Mouse (Mus musculus) megakaryocyte, embryonic 14.5 days (primary cell): ENCODE measurements around the gene Klhdc4.

Experiments used
- FLI1 ChIP-seq: IDR thresholded peaks from 2 replicates; pipeline ENCODE4 v1.6.1; 2012; ENCODE audit warnings: low read length, inconsistent platforms, mixed read lengths
- GATA1 ChIP-seq: IDR thresholded peaks from 3 replicates; pipeline ENCODE4 v1.6.1; 2012; ENCODE audit warnings: mixed read lengths, low read length, inconsistent platforms, borderline replicate concordance

- TF ChIP-seq GATA1, result no peak
- TF ChIP-seq FLI1, result no peak
These were observed 28.4 kb upstream of the Klhdc4 start for GRCm38 (mm10) chr8:121857747-121858146.
